Mouse (Mus musculus): ENCODE measurements around the gene Hand2.

Hand2 gene

DNA sequence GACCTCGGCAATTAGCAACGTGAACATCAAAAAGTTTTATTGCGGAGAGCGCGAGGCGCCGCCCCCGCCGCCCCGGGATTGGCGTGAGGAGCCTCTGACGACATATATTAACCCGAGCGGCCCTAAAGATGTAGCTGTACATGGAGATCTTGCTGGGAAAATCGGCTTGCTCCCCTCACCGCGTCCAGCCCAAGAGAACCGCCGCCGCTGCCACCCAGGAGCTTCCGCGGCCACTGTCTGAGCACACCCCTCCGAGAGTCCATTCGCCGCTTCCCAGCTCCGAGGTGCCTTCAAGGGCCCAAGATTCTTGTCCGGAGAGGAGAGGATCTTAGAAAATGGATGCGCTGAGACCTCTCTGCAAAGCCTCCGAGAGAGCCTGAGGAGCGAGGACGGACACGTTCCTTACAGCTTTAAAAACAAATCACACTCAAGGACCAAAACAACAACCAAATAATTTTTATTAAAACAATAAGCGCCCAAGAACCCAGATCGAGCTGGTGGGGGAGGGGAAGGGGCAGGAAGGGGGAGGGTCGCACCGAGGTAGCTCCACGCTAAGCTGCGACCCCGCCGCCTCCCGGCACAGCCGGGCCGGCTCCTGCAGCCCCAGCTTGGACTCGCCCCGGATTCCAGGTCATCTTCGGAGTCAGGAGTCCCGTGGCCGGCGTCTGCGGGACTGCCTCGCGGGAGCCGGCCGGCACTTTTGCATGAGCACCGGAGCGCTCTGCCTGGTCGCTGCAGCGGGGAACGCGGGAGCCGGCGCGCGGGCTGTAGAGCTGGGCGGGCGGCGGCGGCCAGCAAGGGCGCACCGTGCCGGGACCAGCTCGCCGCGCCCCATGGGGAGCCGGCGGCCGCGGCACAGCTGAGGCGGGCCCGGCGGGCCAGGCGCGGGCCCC is at the start of gene Hand2:
Hand2 (plus strand) TSS at position 133 of the 893 bp plus-strand sequence.
- Histone ChIP-seq H3K27me3 (ENCODE audit: control insufficient read depth, insufficient read depth, low read length, poor library complexity, severe bottlenecking) (no peaks in the 10 kb centered on the region; the same call in none of the 2 replicates), H3K36me3 (ENCODE audit: control insufficient read depth, insufficient read depth, low read length, poor library complexity, severe bottlenecking) (no peaks in the 10 kb centered on the region)
- no peak for DNase-seq (ENCODE audit: low read depth, low spot score)

DNA sequence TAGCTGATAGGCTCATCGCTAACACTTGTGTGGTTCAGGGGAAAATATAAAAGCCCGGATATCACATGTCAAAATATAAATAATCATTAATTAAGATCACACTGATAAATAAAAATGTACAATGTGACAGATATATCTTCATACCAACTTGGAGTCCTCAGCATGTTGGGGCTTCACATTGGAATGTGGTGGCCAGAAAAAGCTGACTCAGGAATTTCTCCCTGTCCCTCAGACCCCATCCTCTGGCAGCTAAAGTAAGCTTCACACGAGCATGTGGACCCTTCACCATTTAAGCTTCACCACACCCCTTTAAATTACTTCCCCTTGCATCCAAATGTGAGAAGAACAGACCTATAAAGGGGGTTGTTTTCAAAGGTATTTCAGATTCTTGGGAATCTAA is 47.7 kb upstream of the Hand2 start:
- Histone ChIP-seq H3K36me3 (ENCODE audit: control insufficient read depth, insufficient read depth, low read length, poor library complexity, severe bottlenecking) (no peaks in the 10 kb centered on the region), H3K27me3 (ENCODE audit: control insufficient read depth, insufficient read depth, low read length, poor library complexity, severe bottlenecking) (no peaks in the 10 kb centered on the region)
- no peak for DNase-seq (ENCODE audit: low read depth, low spot score)

DNA sequence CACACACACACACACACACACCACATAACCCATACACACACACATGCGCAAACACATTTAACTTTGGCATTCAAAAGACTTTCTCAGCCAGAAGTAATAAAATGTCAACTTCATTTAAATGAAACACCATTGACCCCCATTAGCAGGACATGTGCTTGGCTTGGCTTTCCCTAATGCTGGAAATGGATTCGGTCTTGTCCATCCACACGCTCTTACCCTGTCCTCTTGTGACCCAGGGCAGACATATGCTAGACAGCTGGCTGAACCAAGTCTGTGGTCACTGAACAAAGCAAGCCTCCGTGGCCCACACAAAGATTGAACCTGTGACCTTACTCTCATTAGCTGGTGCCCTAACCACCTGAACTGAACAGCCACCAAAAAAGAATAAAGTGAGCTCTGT is 27.3 kb upstream of the Hand2 start:
- no peak for DNase-seq (ENCODE audit: low read depth, low spot score)
- no peaks in the 10 kb centered on the region for H3K36me3 ChIP-seq (ENCODE audit: control insufficient read depth, insufficient read depth, low read length, poor library complexity, severe bottlenecking)
- no peaks in the 10 kb centered on the region for H3K27me3 ChIP-seq (ENCODE audit: control insufficient read depth, insufficient read depth, low read length, poor library complexity, severe bottlenecking)

DNA sequence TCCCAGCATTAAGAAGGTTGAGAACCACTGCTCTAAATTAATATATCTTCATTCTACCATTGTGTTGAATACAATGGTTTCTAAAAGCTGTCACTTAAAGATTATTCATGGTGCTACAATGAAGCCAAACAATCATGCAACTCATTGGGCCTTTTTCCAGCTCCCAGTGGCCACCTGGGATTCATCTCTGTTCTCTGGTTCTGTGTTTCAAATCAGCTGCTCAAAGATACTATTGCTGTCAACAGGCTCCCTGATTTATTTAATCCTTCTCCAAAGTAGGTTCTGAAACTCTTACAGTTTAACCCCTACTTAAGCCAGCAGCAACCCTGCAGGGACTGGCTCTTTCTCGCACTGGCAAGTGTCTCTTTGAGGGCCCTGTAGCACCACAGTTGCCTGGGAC is 17.3 kb upstream of the Hand2 start:
- Histone ChIP-seq H3K36me3 (ENCODE audit: control insufficient read depth, insufficient read depth, low read length, poor library complexity, severe bottlenecking) (no peaks in the 10 kb centered on the region), H3K27me3 (ENCODE audit: control insufficient read depth, insufficient read depth, low read length, poor library complexity, severe bottlenecking) (no peaks in the 10 kb centered on the region; the same call in 1 of the 2 replicates)
- no peak for DNase-seq (ENCODE audit: low read depth, low spot score)

DNA sequence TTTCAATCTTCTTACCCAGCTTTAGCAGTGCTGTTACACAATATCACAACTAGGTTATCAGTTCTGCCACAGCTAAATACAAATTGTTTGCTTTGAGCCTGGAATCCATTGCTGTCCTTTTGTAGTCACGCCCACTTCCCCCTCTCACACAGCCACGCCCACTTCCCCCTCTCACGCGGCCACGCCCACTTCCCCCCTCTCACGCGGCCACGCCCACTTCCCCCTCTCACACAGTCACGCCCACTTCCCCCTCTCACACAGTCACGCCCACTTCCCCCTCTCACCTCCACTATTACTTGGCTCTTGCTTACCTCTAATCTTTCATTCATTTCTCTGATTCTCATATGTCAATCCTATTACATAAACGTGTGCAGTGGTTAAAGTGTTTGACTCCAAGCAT is 15.8 kb upstream of the Hand2 start:
- DNase-seq (ENCODE audit: low read depth, low spot score), result no peak
- Histone ChIP-seq H3K27me3 (ENCODE audit: control insufficient read depth, insufficient read depth, low read length, poor library complexity, severe bottlenecking) (no peaks in the 10 kb centered on the region; the same call in 1 of the 2 replicates), H3K36me3 (ENCODE audit: control insufficient read depth, insufficient read depth, low read length, poor library complexity, severe bottlenecking) (no peaks in the 10 kb centered on the region)

DNA sequence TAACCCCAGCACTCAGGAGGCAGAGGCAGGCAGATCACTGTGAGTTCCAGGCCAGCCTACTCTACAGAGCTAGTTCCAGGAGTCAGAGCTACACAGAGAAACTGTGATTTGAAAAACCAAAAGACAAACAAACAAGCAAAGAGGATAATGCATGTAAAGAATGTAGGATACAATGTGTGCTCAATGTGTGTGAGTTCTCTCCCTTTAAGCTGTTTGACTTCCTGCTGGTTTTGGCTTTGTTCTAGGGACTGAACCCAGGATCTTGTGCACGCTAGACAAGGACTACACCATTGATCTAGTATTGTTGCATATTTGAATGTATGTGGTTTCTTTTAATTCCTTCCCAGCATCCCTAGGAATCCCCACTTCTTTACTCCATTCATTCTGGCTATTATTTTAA is 14.3 kb upstream of the Hand2 start:
- no peak for DNase-seq (ENCODE audit: low read depth, low spot score)
- Histone ChIP-seq H3K27me3 (ENCODE audit: control insufficient read depth, insufficient read depth, low read length, poor library complexity, severe bottlenecking) (no peaks in the 10 kb centered on the region; the same call in 1 of the 2 replicates), H3K36me3 (ENCODE audit: control insufficient read depth, insufficient read depth, low read length, poor library complexity, severe bottlenecking) (no peaks in the 10 kb centered on the region)

DNA sequence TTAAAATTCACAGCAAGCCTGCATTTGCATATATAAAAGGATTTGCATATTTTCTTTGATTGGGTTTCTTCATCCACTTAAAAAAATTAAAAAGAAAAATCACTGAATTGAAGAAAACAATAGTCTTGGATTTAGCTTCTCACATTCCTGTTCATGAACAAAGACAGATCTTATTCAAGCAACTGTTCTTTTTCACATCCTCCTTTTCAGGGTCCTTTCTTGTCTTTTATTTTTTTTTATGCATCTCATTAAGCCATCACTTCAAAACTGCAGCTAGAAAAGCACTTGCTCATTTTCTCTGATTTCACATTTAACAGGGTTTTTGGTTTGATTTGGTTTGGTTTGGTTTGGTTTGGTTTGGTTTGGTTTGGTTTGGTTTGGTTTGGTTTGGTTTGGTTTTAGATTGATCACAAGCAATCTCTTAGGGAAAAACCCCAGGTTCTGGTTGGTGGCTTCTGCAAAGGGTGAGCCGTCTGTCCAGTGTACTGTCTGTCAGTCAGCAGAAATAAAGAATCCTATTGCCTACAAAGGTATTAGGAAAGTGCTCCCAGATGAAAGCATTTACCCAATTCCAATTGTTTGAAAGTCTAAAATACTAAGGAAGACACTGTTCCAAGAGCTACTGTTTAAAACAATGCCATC is 10.8 kb upstream of the Hand2 start:
- no peak for DNase-seq (ENCODE audit: low read depth, low spot score)
- H3K27me3 ChIP-seq (ENCODE audit: control insufficient read depth, insufficient read depth, low read length, poor library complexity, severe bottlenecking), result no peaks in the 10 kb centered on the region
- H3K36me3 ChIP-seq (ENCODE audit: control insufficient read depth, insufficient read depth, low read length, poor library complexity, severe bottlenecking), result no peaks in the 10 kb centered on the region

DNA sequence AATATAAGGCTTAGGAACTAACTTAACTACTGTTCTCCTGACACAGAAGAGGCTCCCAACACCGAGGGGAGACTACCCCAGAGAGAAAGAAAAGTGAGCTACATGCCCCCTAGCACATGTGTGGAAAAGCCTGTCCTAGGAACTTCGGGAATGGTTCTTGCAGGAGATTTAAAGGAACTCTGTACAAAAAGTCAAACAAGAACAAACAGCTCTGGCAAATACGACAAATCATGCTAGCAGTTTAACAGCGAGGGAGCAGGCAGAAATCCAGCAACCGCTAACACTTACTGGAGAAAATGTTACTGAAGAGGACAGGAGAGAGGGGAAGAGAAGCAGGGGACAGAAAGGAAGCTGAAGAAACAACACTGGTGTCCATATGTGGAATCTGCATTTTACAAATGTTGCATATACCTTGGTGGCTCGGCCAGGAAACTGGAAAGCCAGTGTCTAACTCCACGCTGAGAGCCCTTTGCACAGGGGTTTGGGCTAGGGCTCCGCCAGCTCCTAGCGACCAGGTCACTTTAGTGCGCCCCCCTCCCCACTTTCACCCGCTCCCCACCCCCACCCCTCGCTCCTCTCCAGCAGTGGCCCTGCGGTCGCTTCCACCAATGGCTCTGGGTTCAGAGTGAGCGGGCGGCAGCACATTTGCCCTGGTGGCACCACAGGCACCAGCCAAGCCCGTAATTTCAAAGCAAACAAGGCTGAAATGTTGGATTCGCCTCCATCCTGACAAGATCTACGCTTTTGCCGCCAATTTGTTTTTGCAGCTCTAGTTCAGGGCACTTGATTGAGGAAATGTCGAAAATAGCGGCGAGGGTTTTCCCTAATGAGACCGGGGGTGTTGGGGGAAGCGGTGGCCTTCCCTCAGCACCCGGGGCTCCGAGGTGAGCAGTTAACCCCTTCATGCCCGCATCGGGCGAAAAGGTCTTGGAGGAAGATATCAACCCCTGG is 8.5 kb upstream of the Hand2 start:
- Histone ChIP-seq H3K36me3 (ENCODE audit: control insufficient read depth, insufficient read depth, low read length, poor library complexity, severe bottlenecking) (no peaks in the 10 kb centered on the region), H3K27me3 (ENCODE audit: control insufficient read depth, insufficient read depth, low read length, poor library complexity, severe bottlenecking) (no peaks in the 10 kb centered on the region)
- no peak for DNase-seq (ENCODE audit: low read depth, low spot score)

DNA sequence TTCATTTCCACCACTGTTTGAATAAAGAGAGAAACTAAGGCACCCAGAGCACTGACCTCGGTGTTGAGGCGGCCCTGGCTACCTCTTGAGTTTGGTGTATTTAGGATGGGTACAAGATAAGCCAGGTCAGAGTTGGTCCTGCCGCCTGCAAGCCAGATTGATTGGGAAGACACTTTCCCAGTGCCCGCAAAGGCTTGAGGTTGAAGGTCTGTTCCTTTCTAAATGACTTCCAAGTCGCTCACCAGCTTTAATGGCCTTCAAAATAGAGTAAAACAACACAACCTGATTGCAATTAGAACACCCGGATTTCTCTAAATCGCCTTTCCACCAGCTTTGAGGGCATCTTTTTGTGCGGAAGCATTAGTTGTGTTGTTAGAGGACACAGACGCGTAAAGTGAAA is 7.2 kb upstream of the Hand2 start:
- Histone ChIP-seq H3K36me3 (ENCODE audit: control insufficient read depth, insufficient read depth, low read length, poor library complexity, severe bottlenecking) (no peaks in the 10 kb centered on the region), H3K27me3 (ENCODE audit: control insufficient read depth, insufficient read depth, low read length, poor library complexity, severe bottlenecking) (no peaks in the 10 kb centered on the region)
- DNase-seq (ENCODE audit: low read depth, low spot score), result no peak

DNA sequence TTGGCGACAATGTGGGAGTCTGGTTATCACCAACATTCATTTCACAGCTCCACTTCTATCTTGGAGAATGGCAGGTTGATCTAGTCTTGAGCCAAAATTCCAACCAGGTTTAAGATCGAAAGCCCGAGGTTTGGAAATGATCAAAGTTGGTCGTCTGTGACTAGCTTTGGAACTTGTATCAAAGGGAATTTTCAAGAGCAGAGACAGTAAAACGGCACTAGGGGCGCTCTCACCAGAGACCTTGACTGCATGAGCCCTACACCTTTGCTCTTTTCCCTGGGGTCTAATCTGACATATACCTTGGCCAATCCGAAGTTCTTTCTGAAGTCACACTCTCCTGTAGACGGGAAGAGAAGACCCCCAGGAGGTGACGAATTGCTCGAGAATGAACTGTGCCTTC is 6.6 kb upstream of the Hand2 start:
- H3K27me3 ChIP-seq (ENCODE audit: control insufficient read depth, insufficient read depth, low read length, poor library complexity, severe bottlenecking), result no peaks in the 10 kb centered on the region
- no peaks in the 10 kb centered on the region for H3K36me3 ChIP-seq (ENCODE audit: control insufficient read depth, insufficient read depth, low read length, poor library complexity, severe bottlenecking)
- DNase-seq (ENCODE audit: low read depth, low spot score), result no peak

DNA sequence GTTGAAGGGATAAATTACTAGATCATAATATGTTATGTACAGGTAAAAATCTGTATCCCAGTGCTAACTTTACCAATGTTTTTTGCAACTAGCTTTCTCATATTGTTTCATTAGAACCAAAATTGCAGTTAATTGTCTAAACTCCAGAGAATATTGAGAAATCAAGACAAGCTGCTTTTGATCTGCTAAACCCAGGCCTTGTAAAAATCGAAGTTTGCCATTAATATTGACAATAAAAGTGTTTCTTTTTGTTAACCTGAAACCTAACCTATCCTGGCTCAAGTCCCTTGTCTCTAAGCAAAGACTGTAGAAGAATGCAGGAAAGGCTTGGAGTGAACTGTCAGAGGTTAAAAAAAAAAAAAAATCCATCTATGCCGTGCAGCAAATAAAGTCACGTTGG is 5.3 kb upstream of the Hand2 start:
- no peaks in the 10 kb centered on the region; the same call in 1 of the 2 replicates for H3K27me3 ChIP-seq (ENCODE audit: control insufficient read depth, insufficient read depth, low read length, poor library complexity, severe bottlenecking)
- no peak for DNase-seq (ENCODE audit: low read depth, low spot score)
- H3K36me3 ChIP-seq (ENCODE audit: control insufficient read depth, insufficient read depth, low read length, poor library complexity, severe bottlenecking), result no peaks in the 10 kb centered on the region

DNA sequence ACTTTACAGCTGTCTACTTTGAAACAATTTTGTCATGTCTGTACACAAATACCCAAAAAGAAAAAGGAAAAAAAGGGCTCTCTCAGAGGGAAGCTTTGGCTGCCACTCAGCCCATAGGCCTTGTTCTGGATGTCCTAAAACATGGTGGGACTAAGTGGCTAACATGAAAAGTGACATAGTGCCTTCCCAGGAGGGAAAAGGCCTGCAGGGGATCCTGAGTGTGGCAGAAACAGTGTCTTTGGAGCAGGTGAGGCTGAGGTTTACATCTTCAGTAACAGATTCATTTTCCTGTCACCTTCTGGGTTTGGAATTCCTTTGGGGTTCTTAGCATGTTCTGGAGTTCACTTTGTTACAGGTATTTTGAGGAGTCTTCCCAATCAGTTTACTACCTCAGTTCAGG is 3.7 kb upstream of the Hand2 start:
- H3K27me3 ChIP-seq (ENCODE audit: control insufficient read depth, insufficient read depth, low read length, poor library complexity, severe bottlenecking), result no peaks in the 10 kb centered on the region; the same call in 1 of the 2 replicates
- no peak for DNase-seq (ENCODE audit: low read depth, low spot score)
- no peaks in the 10 kb centered on the region for H3K36me3 ChIP-seq (ENCODE audit: control insufficient read depth, insufficient read depth, low read length, poor library complexity, severe bottlenecking)

DNA sequence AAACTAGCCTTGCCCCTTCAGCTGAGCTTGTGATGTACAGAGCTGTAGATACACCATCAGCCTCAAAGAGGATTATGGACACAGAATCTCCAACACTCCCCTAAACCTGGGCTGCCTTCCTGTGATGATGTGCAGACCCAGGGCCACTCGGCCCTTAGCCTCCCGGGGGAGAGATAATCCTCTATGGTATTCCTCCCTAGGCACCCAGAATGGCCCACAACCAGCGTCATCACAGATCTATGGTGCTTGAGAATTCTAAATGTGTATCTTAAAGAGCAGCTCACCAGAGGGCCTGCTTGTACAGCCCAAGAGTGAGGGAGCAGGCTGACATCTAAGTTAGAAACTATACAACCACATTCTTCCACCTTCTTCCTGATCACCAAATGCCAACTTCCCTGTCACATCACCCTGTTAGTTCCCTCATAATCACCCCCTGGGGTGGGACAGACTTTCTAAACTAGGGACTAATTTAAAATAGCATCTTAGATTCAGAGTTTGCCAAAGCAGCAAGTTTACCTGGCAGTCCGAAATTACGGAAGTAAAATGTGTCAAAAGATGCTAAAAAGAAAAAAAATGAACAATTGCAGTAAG is 2.8 kb upstream of the Hand2 start:
- H3K27me3 ChIP-seq (ENCODE audit: control insufficient read depth, insufficient read depth, low read length, poor library complexity, severe bottlenecking), result no peaks in the 10 kb centered on the region; the same call in 1 of the 2 replicates
- DNase-seq (ENCODE audit: low read depth, low spot score), result no peak
- H3K36me3 ChIP-seq (ENCODE audit: control insufficient read depth, insufficient read depth, low read length, poor library complexity, severe bottlenecking), result no peaks in the 10 kb centered on the region
